Mouse (Mus musculus): ENCODE measurements around the gene Wnt7b. TPM values are rescaled to one million over a fixed set of nuclear protein-coding genes. Genes with fewer than 3 reads are reported as not detected.

Wnt7b gene
- polyA plus RNA-seq, 1 experiment = not detected

DNA sequence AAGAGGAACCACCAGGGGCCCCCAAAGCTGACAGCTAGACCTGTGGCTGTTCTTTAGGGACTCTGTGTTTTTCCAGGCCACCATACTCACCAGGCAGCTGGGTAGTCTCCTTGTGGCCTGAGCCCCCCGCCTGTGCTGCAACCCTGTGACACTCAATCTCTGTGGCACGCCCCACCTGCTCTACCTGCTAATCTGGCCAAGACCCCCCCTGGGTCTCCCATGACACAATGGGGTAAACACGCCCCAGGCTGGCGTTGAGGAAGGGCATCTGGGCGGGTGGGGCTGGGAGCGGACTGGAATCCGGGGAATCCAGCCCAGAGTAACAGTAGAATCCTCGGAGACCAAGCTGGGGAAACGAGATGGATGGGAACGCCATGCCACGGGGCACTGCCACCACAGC lies 21.4 kb downstream of the Wnt7b start:
- no peak for TF ChIP-seq POLR2A (IDR thresholded peaks at IDR 0.05; ENCODE audit: borderline replicate concordance, control insufficient read depth, low read depth, low read length)
- TF ChIP-seq CTCF (IDR thresholded peaks at IDR 0.05; ENCODE audit: control insufficient read depth, insufficient read depth, low read length) = no peak
- WGBS = 83% methylated on average over 11 of the region's 11 CpGs
- Histone ChIP-seq H3K4me3 (replicated peaks; ENCODE audit: control insufficient read depth, low read depth, low read length) (no peak overlapping the region), H3K27ac (ENCODE audit: control insufficient read depth, insufficient read depth, low read depth, low read length, poor library complexity) (no peak overlapping the region), H3K4me1 (ENCODE audit: control insufficient read depth, insufficient read depth, low read length) (no peaks in the 10 kb centered on the region)

GRCm38 (mm10) chr15:85558840-85559540 lies 23.3 kb downstream of the Wnt7b start:
- WGBS = 86% methylated on average over 25 of the region's 25 CpGs

DNA sequence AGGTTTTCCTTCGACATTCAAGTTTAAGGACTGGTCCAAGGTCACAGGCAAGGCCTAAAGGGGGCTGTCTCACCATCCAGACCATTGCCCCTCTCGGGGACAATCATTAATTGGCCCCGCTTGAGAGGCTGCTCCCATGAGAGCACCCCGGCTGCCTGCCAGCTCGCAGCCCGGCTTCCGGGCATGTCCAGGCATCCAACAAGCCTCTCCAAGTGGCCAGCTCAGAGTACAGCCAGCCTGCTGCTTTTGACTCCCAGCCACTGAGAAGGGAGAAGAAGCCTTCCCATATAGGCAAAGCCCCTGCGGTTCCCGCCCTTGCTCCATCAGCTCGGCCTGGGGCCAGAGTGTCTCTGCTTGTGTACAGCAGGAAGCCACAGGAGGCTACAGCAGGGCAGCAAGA lies 26.5 kb downstream of the Wnt7b start:
- 74% methylated on average over 10 of the region's 10 CpGs for WGBS
- no peak for TF ChIP-seq CTCF (IDR thresholded peaks at IDR 0.05; ENCODE audit: control insufficient read depth, insufficient read depth, low read length)
- TF ChIP-seq POLR2A (IDR thresholded peaks at IDR 0.05; ENCODE audit: borderline replicate concordance, control insufficient read depth, low read depth, low read length) = no peak
- Histone ChIP-seq H3K27ac (ENCODE audit: control insufficient read depth, insufficient read depth, low read depth, low read length, poor library complexity) (no peak overlapping the region), H3K4me1 (ENCODE audit: control insufficient read depth, insufficient read depth, low read length) (no peaks in the 10 kb centered on the region), H3K4me3 (replicated peaks; ENCODE audit: control insufficient read depth, low read depth, low read length) (no peak overlapping the region)

More at GRCm38 (mm10) chr15:85558840-85559540, 23.3 kb downstream of the Wnt7b start:
- Histone ChIP-seq H3K27ac (ENCODE audit: control insufficient read depth, insufficient read depth, low read depth, low read length, poor library complexity) (no peak overlapping the region), H3K4me3 (replicated peaks; ENCODE audit: control insufficient read depth, low read depth, low read length) (no peak overlapping the region), H3K4me1 (ENCODE audit: control insufficient read depth, insufficient read depth, low read length) (no peaks in the 10 kb centered on the region)
- TF ChIP-seq POLR2A (IDR thresholded peaks at IDR 0.05; ENCODE audit: borderline replicate concordance, control insufficient read depth, low read depth, low read length) = no peak

GRCm38 (mm10) chr15:85553421-85553820 lies 28.9 kb downstream of the Wnt7b start:
- Histone ChIP-seq H3K4me1 (ENCODE audit: control insufficient read depth, insufficient read depth, low read length) (no peaks in the 10 kb centered on the region), H3K4me3 (replicated peaks; ENCODE audit: control insufficient read depth, low read depth, low read length) (no peak overlapping the region), H3K27ac (ENCODE audit: control insufficient read depth, insufficient read depth, low read depth, low read length, poor library complexity) (no peak overlapping the region)
- TF ChIP-seq POLR2A (IDR thresholded peaks at IDR 0.05; ENCODE audit: borderline replicate concordance, control insufficient read depth, low read depth, low read length) (no peak), CTCF (IDR thresholded peaks at IDR 0.05; ENCODE audit: control insufficient read depth, insufficient read depth, low read length) (no peak)
- 88% methylated on average over 11 of the region's 11 CpGs for WGBS

DNA sequence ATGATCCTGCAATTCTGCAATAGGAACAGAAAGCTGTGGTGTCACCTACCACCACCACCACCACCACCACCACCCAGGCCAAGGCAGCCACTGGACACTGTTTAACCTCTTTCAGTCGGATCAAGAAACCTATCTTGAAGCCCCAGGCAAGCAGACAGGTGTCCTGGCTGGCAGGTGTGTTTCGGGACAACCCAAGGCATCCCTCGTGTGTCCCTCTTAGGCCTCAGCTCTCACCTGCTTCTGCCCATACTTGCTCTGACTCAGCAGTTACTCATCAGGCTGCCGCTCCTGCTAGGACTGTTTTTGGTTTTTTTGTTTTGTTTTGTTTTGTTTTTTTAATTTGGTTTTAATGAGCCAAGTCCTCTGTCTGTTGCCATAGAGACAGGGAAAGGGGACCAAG lies 35.8 kb downstream of the Wnt7b start:
- WGBS = 67% methylated on average over 4 of the region's 4 CpGs

DNA sequence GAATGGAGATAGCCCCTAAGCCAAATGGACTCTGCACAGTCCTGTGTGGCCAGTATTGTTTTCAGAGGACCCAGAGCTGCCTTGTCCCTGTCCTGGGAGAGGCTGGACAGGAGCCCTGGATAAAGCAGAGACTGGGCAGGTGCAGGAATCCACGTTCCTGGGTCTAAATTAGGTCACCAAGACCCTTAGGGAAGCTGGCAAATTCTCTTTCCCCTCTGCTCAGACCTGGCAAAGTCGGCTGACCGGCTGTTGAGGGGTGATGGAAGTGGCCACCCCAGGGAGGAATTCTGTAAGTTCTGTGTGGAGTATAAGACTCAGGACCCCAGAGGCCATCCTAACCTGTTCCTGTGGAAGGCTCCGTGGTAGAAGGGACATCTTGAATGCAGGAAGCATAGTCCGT lies 36.9 kb downstream of the Wnt7b start:
- H3K4me1 ChIP-seq (ENCODE audit: control insufficient read depth, insufficient read depth, low read length) = no peaks in the 10 kb centered on the region
- 74% methylated on average over 5 of the region's 5 CpGs for WGBS
- no peak overlapping the region for H3K27ac ChIP-seq (ENCODE audit: control insufficient read depth, insufficient read depth, low read depth, low read length, poor library complexity)
- TF ChIP-seq POLR2A (IDR thresholded peaks at IDR 0.05; ENCODE audit: borderline replicate concordance, control insufficient read depth, low read depth, low read length) (no peak), CTCF (IDR thresholded peaks at IDR 0.05; ENCODE audit: control insufficient read depth, insufficient read depth, low read length) (no peak)
- H3K4me3 ChIP-seq (replicated peaks; ENCODE audit: control insufficient read depth, low read depth, low read length) = no peak overlapping the region

More for the DNA sequence above, 35.8 kb downstream of the Wnt7b start:
- H3K4me3 ChIP-seq (replicated peaks; ENCODE audit: control insufficient read depth, low read depth, low read length) = no peak overlapping the region
- no peaks in the 10 kb centered on the region for H3K4me1 ChIP-seq (ENCODE audit: control insufficient read depth, insufficient read depth, low read length)
- H3K27ac ChIP-seq (ENCODE audit: control insufficient read depth, insufficient read depth, low read depth, low read length, poor library complexity) = no peak overlapping the region
- TF ChIP-seq POLR2A (IDR thresholded peaks at IDR 0.05; ENCODE audit: borderline replicate concordance, control insufficient read depth, low read depth, low read length) = no peak
- no peak for TF ChIP-seq CTCF (IDR thresholded peaks at IDR 0.05; ENCODE audit: control insufficient read depth, insufficient read depth, low read length)

DNA sequence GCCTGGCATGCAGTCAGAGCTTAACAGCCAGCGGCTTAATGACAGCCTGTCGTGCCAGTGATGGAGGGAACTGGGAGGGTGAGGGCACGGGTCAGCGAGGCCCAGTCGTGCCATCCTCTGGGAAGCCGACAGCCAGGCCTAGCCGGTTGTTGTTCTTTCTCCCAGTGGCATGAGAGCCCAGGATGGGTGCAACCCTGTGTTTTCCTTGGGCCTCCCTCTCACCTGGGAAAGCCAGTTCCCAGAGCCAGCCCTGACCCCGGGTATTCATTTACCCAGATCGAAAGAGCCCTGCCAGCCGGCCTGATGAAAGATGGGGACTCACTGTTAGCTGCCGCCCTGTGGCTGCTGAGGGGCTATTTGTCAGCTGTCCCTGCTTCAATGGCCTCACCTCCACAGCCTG lies 44.1 kb downstream of the Wnt7b start:
- Histone ChIP-seq H3K4me1 (ENCODE audit: control insufficient read depth, insufficient read depth, low read length) (no peaks in the 10 kb centered on the region), H3K4me3 (replicated peaks; ENCODE audit: control insufficient read depth, low read depth, low read length) (no peak overlapping the region), H3K27ac (ENCODE audit: control insufficient read depth, insufficient read depth, low read depth, low read length, poor library complexity) (no peak overlapping the region)
- 75% methylated on average over 11 of the region's 11 CpGs for WGBS
- no peak for TF ChIP-seq POLR2A (IDR thresholded peaks at IDR 0.05; ENCODE audit: borderline replicate concordance, control insufficient read depth, low read depth, low read length)
- TF ChIP-seq CTCF (IDR thresholded peaks at IDR 0.05; ENCODE audit: control insufficient read depth, insufficient read depth, low read length) = no peak

GRCm38 (mm10) chr15:85537151-85537550 lies 45.1 kb downstream of the Wnt7b start:
- no peak overlapping the region for H3K27ac ChIP-seq (ENCODE audit: control insufficient read depth, insufficient read depth, low read depth, low read length, poor library complexity)
- 84% methylated on average over 25 of the region's 25 CpGs for WGBS
- no peak overlapping the region for H3K4me3 ChIP-seq (replicated peaks; ENCODE audit: control insufficient read depth, low read depth, low read length)
- no peaks in the 10 kb centered on the region for H3K4me1 ChIP-seq (ENCODE audit: control insufficient read depth, insufficient read depth, low read length)
- TF ChIP-seq CTCF (IDR thresholded peaks at IDR 0.05; ENCODE audit: control insufficient read depth, insufficient read depth, low read length) (no peak), POLR2A (IDR thresholded peaks at IDR 0.05; ENCODE audit: borderline replicate concordance, control insufficient read depth, low read depth, low read length) (no peak)

- Histone ChIP-seq H3K4me3 (replicated peaks; ENCODE audit: control insufficient read depth, low read depth, low read length) (no peak overlapping the region), H3K27ac (ENCODE audit: control insufficient read depth, insufficient read depth, low read depth, low read length, poor library complexity) (no peak overlapping the region), H3K4me1 (ENCODE audit: control insufficient read depth, insufficient read depth, low read length) (no peaks in the 10 kb centered on the region)
- WGBS = 75% methylated on average over 6 of the region's 6 CpGs
- TF ChIP-seq POLR2A (IDR thresholded peaks at IDR 0.05; ENCODE audit: borderline replicate concordance, control insufficient read depth, low read depth, low read length) = no peak
- no peak for TF ChIP-seq CTCF (IDR thresholded peaks at IDR 0.05; ENCODE audit: control insufficient read depth, insufficient read depth, low read length)
Measured at GRCm38 (mm10) chr15:85534646-85535045, 47.6 kb downstream of the Wnt7b start.
